Mouse (Mus musculus): ENCODE measurements around the gene Cope.

DNA sequence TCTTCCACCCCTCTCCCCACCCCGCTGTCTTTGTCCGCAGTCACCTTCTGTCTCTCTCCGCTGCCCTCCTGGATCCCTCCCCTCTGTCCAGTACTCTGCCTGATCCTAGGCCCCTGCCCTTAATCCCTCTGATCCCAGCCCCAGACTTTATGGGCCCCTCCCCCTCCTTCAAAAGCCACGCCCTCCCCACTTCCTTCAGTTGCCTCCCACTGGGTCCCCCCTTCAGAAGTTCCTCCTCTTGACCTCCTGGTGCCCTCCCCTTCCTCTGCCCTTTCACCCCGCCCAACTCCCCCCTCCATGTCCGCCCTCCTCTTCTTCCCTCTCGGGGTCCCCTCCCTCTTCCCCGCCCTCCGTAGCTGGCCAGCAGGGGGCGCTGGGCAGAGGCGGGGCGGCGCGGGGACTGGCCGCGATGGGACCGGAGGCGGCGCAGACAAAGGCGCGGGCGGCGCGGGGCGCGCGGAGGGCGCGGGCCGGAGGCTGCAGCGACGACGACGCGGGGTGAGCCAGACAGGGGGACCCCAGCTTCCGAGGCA, 19.6 kb upstream of the Cope start, which contains the start of gene Homer3:
- TF ChIP-seq GATA1 (IDR thresholded peaks at IDR 0.05; ENCODE audit: low read length) (no peak), TAL1 (IDR thresholded peaks at IDR 0.05; ENCODE audit: low read length) (no peak)
